Mouse (Mus musculus) kidney, embryonic 15.5 days (tissue): ENCODE measurements around the gene Frmd8. TPM values are rescaled to one million over a fixed set of nuclear protein-coding genes. Genes with fewer than 3 reads are reported as not detected.
"Not testable (repeated sequence)": the region's sequence is repeated elsewhere in the genome, so short reads cannot be mapped to it uniquely, and the experiment has no call there.

Experiments
- ATAC-seq: fragments of 200-750 bp; cut with Nextera tagmentation; replicated peaks from 2 replicates; pipeline ENCODE4 v1.8.0; 2017; ENCODE audit warnings: moderate TSS enrichment; ENCODE audit not compliant: low FRiP score
- H3K27ac ChIP-seq: fragments of 300-500 bp; sonication (generic); 2 replicates; pipeline ENCODE4 v1.5.1; 2015; ENCODE audit warnings: mild to moderate bottlenecking, inconsistent platforms
- H3K27me3 ChIP-seq: fragments of 300-500 bp; sonication (generic); 2 replicates; pipeline ENCODE4 v1.6.1; 2015; ENCODE audit warnings: inconsistent platforms
- H3K36me3 ChIP-seq: fragments of 300-500 bp; sonication (generic); 2 replicates; pipeline ENCODE4 v1.6.1; 2015; ENCODE audit warnings: inconsistent platforms
- H3K4me1 ChIP-seq: fragments of 300-500 bp; sonication (generic); 2 replicates; pipeline ENCODE4 v1.6.1; 2015; ENCODE audit warnings: inconsistent platforms
- H3K4me2 ChIP-seq: fragments of 300-500 bp; sonication (generic); 2 replicates; pipeline ENCODE4 v1.6.1; 2015; ENCODE audit warnings: moderate library complexity, mild to moderate bottlenecking, inconsistent platforms
- H3K4me3 ChIP-seq: fragments of 300-500 bp; sonication (generic); replicated peaks from 2 replicates; pipeline ENCODE4 v1.5.1; 2015; ENCODE audit warnings: mild to moderate bottlenecking, inconsistent platforms
- H3K9ac ChIP-seq: fragments of 300-500 bp; sonication (generic); 2 replicates; pipeline ENCODE4 v1.6.1; 2015; ENCODE audit warnings: mild to moderate bottlenecking, inconsistent platforms
- H3K9me3 ChIP-seq: fragments of 300-500 bp; sonication (generic); replicated peaks from 2 replicates; pipeline ENCODE4 v1.6.1; 2016; ENCODE audit warnings: inconsistent platforms
- WGBS: fragments of 180-500 bp; shearing (Covaris S2); methylation state at CpG from one replicate; pipeline ENCODE4 v1.1.7; 2015; ENCODE audit warnings: mixed read lengths; 5-methylcytosine and 5-hydroxymethylcytosine counted together
- polyA plus RNA-seq: library from polyadenylated mRNA; unstranded; fragments of >200 nt; fragmentation: Nextera tagmentation; extraction: Ambion mirVana; gene quantifications from 2 replicates; pipeline ENCODE4 v1.2.1, GENCODE M21; 2015

The Frmd8 gene
- polyA plus RNA-seq, 1 experiment from 2014 or later, result 43.1 TPM

DNA sequence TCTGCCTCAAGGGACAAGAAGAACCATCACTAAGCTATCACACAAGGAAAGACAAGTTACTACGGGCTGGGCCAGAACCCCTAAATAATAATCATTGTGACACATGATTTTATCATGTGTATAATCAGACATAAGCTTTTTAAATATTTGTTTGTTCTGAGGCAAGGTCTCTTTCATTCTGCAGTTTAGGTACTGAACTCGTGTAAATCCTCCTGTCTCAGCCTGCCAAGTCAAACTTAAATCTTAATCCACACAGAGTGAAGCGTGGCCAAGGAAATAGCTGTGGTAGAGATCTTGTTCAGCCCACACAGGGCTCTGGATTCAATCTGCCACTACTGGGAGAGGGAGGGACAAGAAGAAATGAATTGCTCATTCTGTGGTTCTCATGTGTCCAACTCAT, 32.2 kb upstream of the Frmd8 start:
- no peak overlapping the region for H3K4me3 ChIP-seq
- H3K9me3 ChIP-seq, result no peaks in the 10 kb centered on the region
- no peak overlapping the region for H3K4me2 ChIP-seq
- peaks cover 21% of the 10 kb centered on the region for H3K4me1 ChIP-seq
- no peak for ATAC-seq
- H3K36me3 ChIP-seq, result peaks cover 58% of the 10 kb centered on the region
- H3K9ac ChIP-seq, result no peak overlapping the region
- WGBS, result 86% methylated on average over 3 of the region's 3 CpGs
- no peaks in the 10 kb centered on the region for H3K27me3 ChIP-seq
- H3K27ac ChIP-seq, result no peak overlapping the region

DNA sequence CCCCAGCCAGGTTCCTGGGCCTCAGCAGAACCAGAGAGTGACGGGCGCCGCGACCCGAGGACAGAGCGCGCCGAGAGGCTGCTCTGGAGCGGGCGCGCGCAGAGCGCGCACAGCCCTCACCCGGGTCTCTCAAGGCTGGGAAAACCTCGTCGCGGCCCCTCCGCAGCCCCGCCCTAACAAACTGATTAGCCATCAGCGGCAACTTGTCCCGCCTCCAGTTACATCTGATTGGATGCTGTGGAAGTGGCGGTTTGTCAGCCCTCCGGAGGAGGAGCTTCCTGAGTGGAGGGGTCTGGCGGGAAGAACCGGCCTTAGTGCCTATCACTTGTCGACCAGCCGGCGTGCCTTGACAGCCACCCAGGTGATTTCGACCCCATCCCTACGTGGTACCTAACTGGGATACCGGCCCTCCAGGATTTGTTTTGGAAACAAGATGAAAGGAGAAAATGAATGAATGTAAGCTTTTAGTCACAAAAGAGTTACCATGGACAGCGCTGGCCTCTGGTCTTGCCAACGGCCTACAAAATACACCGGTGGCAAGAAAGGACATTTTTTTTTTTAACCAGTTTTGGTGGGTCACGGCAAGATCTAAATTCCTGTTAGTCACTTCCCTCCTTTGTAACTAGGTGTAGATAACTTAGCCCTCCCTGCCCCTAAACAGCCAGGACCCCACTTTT, 19.1 kb upstream of the Frmd8 start, which contains the start of gene Tigd3:
Gene Tigd3, minus strand, starts transcription at position 148 of the 677 bp plus-strand sequence.
- no peaks in the 10 kb centered on the region for H3K9me3 ChIP-seq
- peaks cover 44% of the 10 kb centered on the region for H3K36me3 ChIP-seq
- peak within 1 kb of the TSS; percentile 90 for H3K4me2 ChIP-seq
- H3K4me1 ChIP-seq, result peaks cover 30% of the 10 kb centered on the region
- H3K4me3 ChIP-seq, result peak within 1 kb of the TSS; percentile 59
- H3K27ac ChIP-seq, result peak within 1 kb of the TSS; percentile 73
- H3K27me3 ChIP-seq, result no peaks in the 10 kb centered on the region
- WGBS, result 2% methylated on average over 36 of the region's 36 CpGs
- H3K9ac ChIP-seq, result peak within 1 kb of the TSS; percentile 70
- peak; percentile 98 for ATAC-seq

DNA sequence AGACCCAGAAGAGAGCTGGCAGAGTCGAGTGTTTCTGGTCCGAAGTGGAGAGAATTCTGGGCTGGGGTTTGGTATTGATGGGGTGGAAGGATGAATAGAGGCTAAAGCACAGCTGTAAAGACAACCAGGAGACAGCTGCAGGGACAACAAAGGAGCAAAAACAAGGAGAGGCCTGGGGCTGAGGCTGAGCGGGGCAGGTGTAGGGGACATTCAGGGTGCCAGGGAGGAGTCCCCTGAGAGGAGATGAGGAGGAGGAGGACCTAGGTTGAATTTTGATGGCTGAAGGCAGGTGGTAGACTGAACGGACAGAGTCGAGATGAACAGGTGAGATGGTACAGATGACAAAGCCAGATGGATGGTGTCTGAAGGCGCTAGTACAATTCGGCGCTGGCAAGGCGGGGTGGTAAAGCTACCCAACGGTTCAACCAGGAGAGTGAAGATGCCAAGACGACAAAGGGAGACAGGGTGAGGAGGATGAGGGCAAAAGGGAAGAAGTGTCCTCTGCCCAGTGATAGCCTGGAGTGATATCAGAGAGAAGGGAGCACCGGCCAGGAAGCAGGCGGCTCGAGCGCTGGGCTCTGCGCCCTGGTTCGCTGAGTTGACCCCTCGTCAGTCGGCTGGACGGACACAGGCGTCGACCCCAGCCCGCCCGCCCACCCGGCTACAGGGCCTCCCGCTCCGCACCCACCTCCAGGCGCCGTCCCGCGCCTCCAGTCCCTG, 18.4 kb upstream of the Frmd8 start:
- ATAC-seq, result peak; percentile 0; the same call in 1 of the 2 replicates
- Histone ChIP-seq H3K9me3 (no peaks in the 10 kb centered on the region), H3K4me1 (peaks cover 30% of the 10 kb centered on the region)

DNA sequence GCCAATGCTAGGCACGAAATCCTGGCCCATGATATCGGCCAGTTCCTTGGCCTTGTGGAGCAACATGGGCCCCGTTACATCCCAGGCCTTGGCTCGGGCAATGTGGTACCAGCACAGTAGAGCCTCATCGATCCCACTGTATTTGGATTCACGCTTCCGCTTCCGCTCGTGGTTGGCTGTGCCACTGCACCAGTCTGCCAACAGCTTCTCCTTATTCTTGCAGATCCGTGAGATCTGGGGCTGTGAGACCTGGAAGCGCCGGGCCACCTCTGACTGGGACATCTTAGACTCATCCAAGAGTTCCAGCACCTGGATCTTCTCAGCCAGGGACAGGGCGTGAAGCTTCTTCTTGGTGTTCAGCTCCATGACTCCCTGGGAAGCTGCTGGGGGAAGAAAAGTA, 17.7 kb upstream of the Frmd8 start:
- peak overlapping the region; percentile 70; the same call in 1 of the 2 replicates for H3K9ac ChIP-seq

More for the DNA sequence above, 18.4 kb upstream of the Frmd8 start:
- Histone ChIP-seq H3K27me3 (no peaks in the 10 kb centered on the region), H3K36me3 (peaks cover 38% of the 10 kb centered on the region), H3K27ac (peak overlapping the region; percentile 73), H3K4me2 (peak overlapping the region; percentile 90), H3K4me3 (peak overlapping the region; percentile 59), H3K9ac (peak overlapping the region; percentile 70)
- 6% methylated on average over 31 of the region's 31 CpGs for WGBS

DNA sequence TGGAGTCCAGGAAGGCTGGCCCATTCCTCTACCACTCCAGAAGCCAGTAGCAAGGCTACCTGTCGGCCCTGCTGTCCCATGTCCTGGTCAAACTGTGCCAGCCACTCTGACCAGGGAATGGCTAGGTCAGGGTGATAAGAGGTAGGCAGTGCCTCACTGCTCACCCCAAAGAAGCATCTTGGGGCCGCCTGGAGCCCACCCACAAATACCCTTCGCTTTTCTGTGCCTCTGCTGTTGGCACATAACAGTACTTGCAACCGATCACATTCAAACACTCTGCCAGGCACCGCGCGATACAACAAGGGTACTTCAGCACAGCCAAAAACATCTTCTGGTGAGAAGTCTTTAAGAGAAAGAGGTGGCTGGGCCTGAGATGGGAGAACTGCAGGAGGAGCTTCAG, 17.2 kb upstream of the Frmd8 start:
- Histone ChIP-seq H3K27me3 (no peaks in the 10 kb centered on the region), H3K4me3 (no peak overlapping the region), H3K36me3 (peaks cover 30% of the 10 kb centered on the region), H3K9me3 (no peaks in the 10 kb centered on the region), H3K4me1 (peaks cover 30% of the 10 kb centered on the region), H3K4me2 (no peak overlapping the region), H3K27ac (no peak overlapping the region), H3K9ac (no peak overlapping the region)
- no peak for ATAC-seq
- 95% methylated on average over 7 of the region's 7 CpGs for WGBS

More for the DNA sequence above, 17.7 kb upstream of the Frmd8 start:
- Histone ChIP-seq H3K27me3 (no peaks in the 10 kb centered on the region), H3K36me3 (peaks cover 34% of the 10 kb centered on the region), H3K4me1 (peaks cover 30% of the 10 kb centered on the region), H3K9me3 (no peaks in the 10 kb centered on the region), H3K27ac (no peak overlapping the region), H3K4me3 (peak overlapping the region; percentile 59), H3K4me2 (peak overlapping the region; percentile 90)
- 92% methylated on average over 13 of the region's 13 CpGs for WGBS
- no peak for ATAC-seq

DNA sequence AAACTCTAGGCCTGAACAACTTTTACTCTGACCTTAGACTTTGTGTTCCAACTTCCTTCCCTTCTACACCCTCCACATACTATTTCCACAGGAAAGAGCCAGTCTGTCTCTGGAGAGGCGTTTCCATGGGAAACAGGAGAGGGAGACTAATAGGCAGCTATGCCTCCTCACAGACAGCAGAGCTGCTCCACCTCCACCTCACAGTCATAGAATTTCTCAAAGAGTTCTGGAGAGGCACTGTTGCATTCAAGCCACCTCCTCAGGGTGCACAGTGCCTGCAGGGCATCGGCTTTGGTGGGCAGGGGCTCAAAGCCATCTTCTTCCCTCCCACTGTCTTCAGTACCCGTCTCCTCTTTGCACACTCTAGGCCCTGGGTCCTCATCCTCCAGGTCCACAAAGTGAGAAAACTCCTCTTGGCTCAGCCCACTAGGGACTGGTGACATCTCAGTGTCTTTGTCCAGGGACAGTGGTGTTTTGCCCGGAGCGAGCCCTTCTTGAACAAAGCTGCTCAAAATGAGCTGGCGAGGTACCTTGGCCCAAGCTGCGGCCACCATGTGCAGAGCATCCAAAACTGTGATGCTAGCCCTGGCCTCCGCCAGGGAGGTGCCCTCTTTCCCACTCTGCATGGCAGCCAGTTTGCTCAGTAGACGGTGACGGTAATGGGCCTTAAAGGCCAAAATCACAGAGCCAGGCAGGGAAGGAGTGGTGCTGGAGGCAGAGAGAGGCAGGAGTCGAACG, 16.6 kb upstream of the Frmd8 start:
- WGBS, result 93% methylated on average over 12 of the region's 12 CpGs
- H3K27ac ChIP-seq, result no peak overlapping the region
- H3K27me3 ChIP-seq, result no peaks in the 10 kb centered on the region
- H3K36me3 ChIP-seq, result peaks cover 25% of the 10 kb centered on the region
- no peak for ATAC-seq
- H3K9ac ChIP-seq, result no peak overlapping the region
- H3K9me3 ChIP-seq, result no peaks in the 10 kb centered on the region
- H3K4me3 ChIP-seq, result no peak overlapping the region
- H3K4me1 ChIP-seq, result peaks cover 30% of the 10 kb centered on the region
- H3K4me2 ChIP-seq, result no peak overlapping the region

DNA sequence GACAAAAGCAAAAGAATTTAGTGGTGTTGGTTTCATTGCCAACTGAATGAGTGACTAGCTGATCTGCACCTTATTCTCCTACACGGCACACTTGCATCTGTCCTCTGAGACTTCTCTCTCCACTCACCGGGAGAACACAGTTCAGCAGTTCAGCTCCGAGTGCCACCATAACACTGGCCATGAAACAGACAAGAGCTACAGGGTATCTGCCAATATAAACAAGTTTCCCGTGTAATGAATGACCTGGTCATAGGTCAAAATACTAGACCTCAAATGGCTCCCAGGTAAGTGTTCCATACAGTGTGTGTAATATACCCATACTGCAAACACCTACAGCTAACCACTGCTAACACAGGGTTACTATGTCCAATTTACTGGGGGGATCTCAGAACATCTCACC, 14.1 kb upstream of the Frmd8 start:
- Histone ChIP-seq H3K4me2 (no peak overlapping the region), H3K4me1 (peaks cover 24% of the 10 kb centered on the region), H3K27me3 (no peaks in the 10 kb centered on the region), H3K27ac (no peak overlapping the region), H3K4me3 (no peak overlapping the region), H3K9me3 (no peaks in the 10 kb centered on the region), H3K9ac (no peak overlapping the region), H3K36me3 (0 out of 2 replicates have a peak, but pooled peaks cover 6% of the 10 kb centered on the region)
- ATAC-seq, result no peak
- 67% methylated on average over 4 of the region's 4 CpGs for WGBS

DNA sequence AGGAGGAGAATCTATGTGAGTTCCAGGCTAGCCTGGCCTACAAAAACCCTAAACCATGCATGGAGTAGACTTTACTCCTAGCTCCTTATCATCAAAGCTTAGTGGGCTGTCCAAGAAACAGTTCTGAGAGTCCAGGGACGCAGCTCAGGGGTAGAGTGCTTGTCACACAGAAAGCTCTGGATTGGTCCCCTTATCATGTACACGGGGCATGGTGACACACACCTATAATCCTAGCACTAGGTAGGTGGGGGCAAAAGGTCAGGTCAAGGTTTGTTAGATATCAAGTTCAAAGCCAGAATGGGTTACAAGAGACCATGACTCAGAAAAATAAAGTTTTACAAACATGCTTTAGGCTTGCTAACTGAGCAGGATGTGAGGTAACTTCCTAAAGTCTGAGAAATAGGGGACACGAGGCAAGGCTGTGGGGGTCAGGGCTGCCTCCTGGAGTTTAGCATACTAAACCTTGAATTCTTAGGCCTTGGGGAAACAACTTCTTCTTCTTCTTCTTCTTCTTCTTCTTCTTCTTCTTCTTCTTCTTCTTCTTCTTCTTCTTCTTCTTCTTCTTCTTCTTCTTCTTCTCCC, 12.3 kb upstream of the Frmd8 start:
- Histone ChIP-seq H3K36me3 (0 out of 2 replicates have a peak, but pooled peaks cover 6% of the 10 kb centered on the region), H3K4me3 (no peak overlapping the region), H3K9ac (no peak overlapping the region), H3K27me3 (no peaks in the 10 kb centered on the region), H3K4me1 (peaks cover 10% of the 10 kb centered on the region; the same call in 1 of the 2 replicates), H3K4me2 (no peak overlapping the region), H3K9me3 (no peaks in the 10 kb centered on the region), H3K27ac (no peak overlapping the region)
- 76% methylated on average over 3 of the region's 3 CpGs for WGBS
- no peak for ATAC-seq

DNA sequence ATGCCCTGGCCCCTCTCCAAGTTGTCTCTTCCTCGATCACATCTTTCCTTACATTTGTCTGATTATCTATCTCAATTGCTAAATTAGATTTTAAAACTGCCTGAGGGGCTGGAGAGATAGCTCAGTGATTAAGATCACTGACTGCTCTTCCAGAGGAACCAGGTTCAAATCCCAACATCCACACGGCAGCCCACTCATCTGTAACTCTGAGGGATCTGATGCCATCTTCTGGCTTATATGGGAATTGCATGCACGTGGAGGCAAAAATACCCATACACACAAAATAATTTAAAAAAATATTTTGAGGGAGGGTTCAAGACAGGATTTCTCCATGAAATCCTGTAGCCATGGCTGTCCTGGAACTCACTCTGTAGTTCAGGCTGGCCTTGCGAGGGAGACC, 10.8 kb upstream of the Frmd8 start:
- Histone ChIP-seq H3K27me3 (no peaks in the 10 kb centered on the region), H3K27ac (no peak overlapping the region), H3K4me1 (0 out of 2 replicates have a peak, but pooled peaks cover 3% of the 10 kb centered on the region), H3K36me3 (no peaks in the 10 kb centered on the region), H3K9me3 (no peaks in the 10 kb centered on the region), H3K4me2 (no peak overlapping the region), H3K9ac (no peak overlapping the region), H3K4me3 (no peak overlapping the region)
- ATAC-seq, result no peak
- 54% methylated on average over 4 of the region's 4 CpGs for WGBS

DNA sequence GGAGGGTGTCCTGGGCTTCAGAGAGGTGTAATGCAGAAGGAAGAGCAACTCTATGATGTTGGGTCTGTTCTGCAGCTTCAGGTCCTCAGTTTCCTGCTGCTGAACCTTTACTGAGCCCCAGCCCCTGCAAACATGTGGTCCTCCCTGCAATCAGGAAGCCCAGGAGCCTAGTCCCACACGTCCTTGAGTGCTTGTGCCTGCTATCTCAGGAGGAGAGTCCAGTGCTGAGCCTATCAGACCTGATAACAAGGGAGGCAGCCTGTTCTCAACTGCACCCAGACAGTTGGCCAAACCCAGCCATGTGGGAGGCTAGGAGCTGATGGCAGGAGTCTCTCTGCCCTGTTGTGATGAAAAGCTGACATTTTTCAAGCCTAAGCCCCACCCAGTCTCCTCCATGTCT, 8.9 kb upstream of the Frmd8 start:
- H3K36me3 ChIP-seq, result no peaks in the 10 kb centered on the region
- no peaks in the 10 kb centered on the region for H3K27me3 ChIP-seq
- no peak overlapping the region for H3K9ac ChIP-seq
- H3K4me1 ChIP-seq, result peaks cover 8% of the 10 kb centered on the region
- no peak overlapping the region for H3K4me3 ChIP-seq
- H3K4me2 ChIP-seq, result no peak overlapping the region
- no peak overlapping the region for H3K27ac ChIP-seq
- 39% methylated on average over 1 of the region's 1 CpGs for WGBS
- ATAC-seq, result no peak
- no peaks in the 10 kb centered on the region for H3K9me3 ChIP-seq

DNA sequence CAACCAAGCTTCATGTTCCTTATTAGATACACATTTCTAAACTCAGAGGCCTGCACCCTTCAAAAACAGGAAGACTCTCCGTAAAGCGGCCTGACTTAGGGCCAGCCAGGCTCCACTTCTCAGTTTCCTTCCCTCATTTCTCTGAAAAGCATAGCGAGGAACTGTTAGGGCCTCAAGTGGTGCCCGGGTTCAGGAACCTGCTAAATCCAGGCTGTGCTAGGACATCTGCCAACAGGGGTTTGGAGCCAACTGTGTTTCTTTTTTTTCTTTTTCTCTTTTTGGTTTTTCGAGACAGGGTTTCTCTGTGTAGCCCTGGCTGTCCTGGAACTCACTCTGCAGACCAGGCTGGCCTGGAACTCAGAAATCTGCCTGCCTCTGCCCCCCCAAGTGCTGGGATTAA, 7.0 kb upstream of the Frmd8 start:
- H3K4me1 ChIP-seq, result peaks cover 26% of the 10 kb centered on the region
- not testable (repeated sequence) for H3K9ac ChIP-seq, H3K4me3 ChIP-seq, H3K27ac ChIP-seq, H3K27me3 ChIP-seq, H3K36me3 ChIP-seq, H3K9me3 ChIP-seq, ATAC-seq, H3K4me2 ChIP-seq
- 81% methylated on average over 5 of the region's 5 CpGs for WGBS
